Mouse (Mus musculus) brain, embryonic 18.5 days (tissue): ENCODE data around the gene Trp53i13.

Source experiments
- DNase-seq: peaks from one replicate; pipeline ENCODE4 v3.0.0-alpha.2; 2012; ENCODE audit warnings: low read depth, low spot score

Gene Trp53i13

GRCm38 (mm10) chr11:77463101-77463445 is 52.7 kb downstream of the Trp53i13 start:
- no peak for DNase-seq

GRCm38 (mm10) chr11:77462283-77463100 is 53.3 kb downstream of the Trp53i13 start, which contains the start of gene Coro6:
TSS of gene Coro6 (plus strand) at chr11:77462411.
- no peak for DNase-seq

DNA sequence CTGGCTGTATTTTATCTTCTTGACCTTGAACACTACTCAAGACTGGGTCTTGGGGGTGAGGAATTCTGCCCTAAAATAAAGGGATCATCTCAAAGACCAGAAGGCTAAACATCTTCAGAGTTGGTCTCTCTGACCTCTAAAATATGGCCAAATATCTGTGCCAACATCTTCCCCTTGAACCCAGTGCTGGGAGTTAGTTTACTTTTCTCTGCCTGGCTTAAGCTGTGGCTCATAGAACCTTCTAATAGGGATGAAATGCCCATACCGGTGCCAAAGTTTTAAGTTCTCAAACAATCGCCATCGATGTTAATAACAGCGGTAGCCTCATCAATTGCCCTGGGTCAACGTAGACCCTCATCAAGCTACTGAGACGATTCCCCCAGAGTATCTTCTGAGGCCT is 53.9 kb downstream of the Trp53i13 start:
- DNase-seq = no peak
